Mouse (Mus musculus) CH12.LX (cell line): ENCODE data around the gene Chac2. TPM values are rescaled to one million over a fixed set of nuclear protein-coding genes. Genes with fewer than 3 reads are reported as not detected.

Experiments used
- DNase-seq: peaks from one replicate; pipeline ENCODE4 v3.0.0-alpha.2; 2013; ENCODE audit errors: extremely low read depth
- H3K27ac ChIP-seq: 2 replicates; pipeline ENCODE4 v1.5.1; 2012; ENCODE audit warnings: low read depth, mild to moderate bottlenecking, control low read depth, moderate library complexity; ENCODE audit not compliant: insufficient read depth
- H3K27me3 ChIP-seq: replicated peaks from 2 replicates; pipeline ENCODE3; 2012; ENCODE audit warnings: inconsistent platforms
- H3K36me3 ChIP-seq, 2 experiments: replicated peaks in 1 of 2; 2 replicates each; pipeline versions ENCODE3 to v1.6.1; 2012; ENCODE audit warnings: inconsistent platforms in 1 of 2, low read length in 1 of 2, mild to moderate bottlenecking in 1 of 2, mixed read lengths in 1 of 2, moderate library complexity in 1 of 2; ENCODE audit not compliant: control insufficient read depth in 1 of 2, insufficient read depth in 1 of 2
- H3K4me1 ChIP-seq, 2 experiments: 2 replicates each; pipeline ENCODE4 v1.6.1; 2012; ENCODE audit warnings: inconsistent platforms in 1 of 2, moderate library complexity in 1 of 2; ENCODE audit not compliant: insufficient read depth in 2 of 2, control insufficient read depth in 1 of 2
- H3K4me2 ChIP-seq: 2 replicates; pipeline ENCODE4 v1.6.1; 2012; ENCODE audit warnings: low read depth, mild to moderate bottlenecking, control low read depth; ENCODE audit not compliant: poor library complexity, insufficient read depth, severe bottlenecking
- H3K4me3 ChIP-seq, 3 experiments: fragments of 150-350 bp in 1 of 3; sonication (generic) in 1 of 3; replicated peaks in 1 of 3; 2 replicates each; pipeline versions ENCODE3 to v1.5.1; 2011 to 2012; ENCODE audit warnings: low read depth in 2 of 3, low read length in 2 of 3, mild to moderate bottlenecking in 2 of 3, moderate library complexity in 2 of 3, control low read depth in 1 of 3, improper control_type of control experiment in 1 of 3, inconsistent platforms in 1 of 3, mixed read lengths in 1 of 3; ENCODE audit not compliant: poor library complexity in 1 of 3
- H3K79me2 ChIP-seq: replicated peaks from 2 replicates; pipeline ENCODE4 v1.6.1; 2012; ENCODE audit warnings: mild to moderate bottlenecking, moderate library complexity; ENCODE audit not compliant: control insufficient read depth, poor library complexity, insufficient read depth, severe bottlenecking; ENCODE audit errors: extremely low read depth
- H3K9ac ChIP-seq: 2 replicates; pipeline ENCODE4 v1.6.1; 2012; ENCODE audit warnings: low read depth, mild to moderate bottlenecking, control low read depth, moderate library complexity; ENCODE audit not compliant: insufficient read depth
- H3K9me3 ChIP-seq: replicated peaks from 2 replicates; pipeline ENCODE3; 2012; ENCODE audit warnings: low read length, inconsistent platforms, mixed read lengths
- BHLHE40 ChIP-seq: IDR thresholded peaks from 2 replicates; pipeline ENCODE4 v1.6.1; 2011; ENCODE audit warnings: mild to moderate bottlenecking, low read depth, low read length, improper control_type of control experiment
- CHD1 ChIP-seq: IDR thresholded peaks from 2 replicates; pipeline ENCODE4 v1.6.1; 2012; ENCODE audit warnings: low read depth, low read length, improper control_type of control experiment, inconsistent platforms
- CHD2 ChIP-seq: IDR thresholded peaks from 2 replicates; pipeline ENCODE4 v1.6.1; 2011; ENCODE audit warnings: low read length, improper control_type of control experiment
- E2F4 ChIP-seq: IDR thresholded peaks from 2 replicates; pipeline ENCODE4 v1.6.1; 2011; ENCODE audit warnings: low read depth, low read length, improper control_type of control experiment; ENCODE audit not compliant: insufficient replicate concordance
- ELF1 ChIP-seq: IDR thresholded peaks from 2 replicates; pipeline ENCODE4 v1.6.1; 2014; ENCODE audit warnings: low read depth, mild to moderate bottlenecking, inconsistent platforms, low read length, improper control_type of control experiment
- ETS1 ChIP-seq: conservative IDR thresholded peaks from 2 replicates; pipeline ENCODE4 v1.6.1; 2012; ENCODE audit warnings: low read depth, mild to moderate bottlenecking, inconsistent platforms, low read length, improper control_type of control experiment, moderate library complexity
- GABPA ChIP-seq: IDR thresholded peaks from 2 replicates; pipeline ENCODE4 v1.6.1; 2012; ENCODE audit warnings: low read depth, low read length, improper control_type of control experiment, inconsistent platforms; ENCODE audit not compliant: insufficient replicate concordance
- JUN ChIP-seq: IDR thresholded peaks from 2 replicates; pipeline ENCODE4 v1.6.1; 2011; ENCODE audit warnings: low read depth, mild to moderate bottlenecking, low read length, improper control_type of control experiment, moderate library complexity; ENCODE audit not compliant: insufficient read depth
- JUND ChIP-seq: conservative IDR thresholded peaks from 2 replicates; pipeline ENCODE4 v1.6.1; 2011; ENCODE audit warnings: low read depth, low read length, improper control_type of control experiment
- KAT2A ChIP-seq: IDR thresholded peaks from 2 replicates; pipeline ENCODE4 v1.6.1; 2012; ENCODE audit warnings: low read length, improper control_type of control experiment, inconsistent platforms; ENCODE audit not compliant: insufficient replicate concordance
- MAFK ChIP-seq: IDR thresholded peaks from 2 replicates; pipeline ENCODE4 v1.6.1; 2011; ENCODE audit warnings: low read length, improper control_type of control experiment; ENCODE audit not compliant: insufficient replicate concordance
- MAZ ChIP-seq: IDR thresholded peaks from 2 replicates; pipeline ENCODE4 v1.6.1; 2012; ENCODE audit warnings: low read depth, mild to moderate bottlenecking, inconsistent platforms, low read length, improper control_type of control experiment, moderate library complexity
- MEF2A ChIP-seq: IDR thresholded peaks from 2 replicates; pipeline ENCODE4 v1.6.1; 2014; ENCODE audit warnings: low read depth, mild to moderate bottlenecking, inconsistent platforms, low read length, improper control_type of control experiment, borderline replicate concordance
- MXI1 ChIP-seq: IDR thresholded peaks from 2 replicates; pipeline ENCODE4 v1.6.1; 2011; ENCODE audit warnings: mild to moderate bottlenecking, low read depth, low read length, improper control_type of control experiment
- MYC ChIP-seq: IDR thresholded peaks from 2 replicates; pipeline ENCODE4 v1.6.1; 2011; ENCODE audit warnings: low read depth, mild to moderate bottlenecking, improper control_type of control experiment, low read length
- NELFE ChIP-seq: IDR thresholded peaks from 2 replicates; pipeline ENCODE4 v1.6.1; 2011; ENCODE audit warnings: low read depth, low read length, improper control_type of control experiment
- NRF1 ChIP-seq: IDR thresholded peaks from 2 replicates; pipeline ENCODE4 v1.6.1; 2014; ENCODE audit warnings: low read depth, mild to moderate bottlenecking, inconsistent platforms, low read length, improper control_type of control experiment, moderate library complexity
- POLR2A ChIP-seq: IDR thresholded peaks from 2 replicates; pipeline ENCODE4 v1.6.1; 2011; ENCODE audit warnings: low read depth, mild to moderate bottlenecking, improper control_type of control experiment, low read length
- POLR2AphosphoS2 ChIP-seq: IDR thresholded peaks from 2 replicates; pipeline ENCODE4 v1.6.1; 2011; ENCODE audit warnings: low read depth, low read length, improper control_type of control experiment
- RAD21 ChIP-seq: IDR thresholded peaks from 2 replicates; pipeline ENCODE4 v1.6.1; 2011; ENCODE audit warnings: low read depth, mild to moderate bottlenecking, low read length, improper control_type of control experiment, moderate library complexity
- dilution Hi-C: fragments of 300-500 bp; cut with MboI; formaldehyde crosslinking; loops from 2 replicates; pipeline ENCODE4 v1.14.3; 2020; ENCODE audit warnings: low sequenced_read_pairs; ENCODE audit not compliant: extremely low pct_unique_long_range_greater_than_20kb, extremely low pct_ligation_motif_present
- in situ Hi-C: fragments of 300-500 bp; cut with MboI; formaldehyde crosslinking; loops from 3 replicates; pipeline ENCODE4 v1.14.3; 2019; ENCODE audit warnings: low sequenced_read_pairs, low pct_ligation_motif_present, low pct_unique_long_range_greater_than_20kb, mixed read lengths
- polyA plus RNA-seq: library from polyadenylated mRNA; unstranded; fragments of >175 nt; gene quantifications from 2 replicates; pipeline ENCODE4 v1.2.1, GENCODE M21; 2012; ENCODE audit warnings: low read depth; ENCODE audit not compliant: insufficient read length
- total RNA-seq, 2 experiments: library from RNA; depleted of rRNA; stranded (reverse); fragments of 300-350 nt in 1 of 2; fragments of >200 nt in 1 of 2; gene quantifications; 2 replicates each; pipeline ENCODE4 v1.2.3; 2012 to 2014

The Chac2 gene
- total and polyA plus RNA-seq, 3 experiments, result 8.7 to 26.9 (median 9.2) TPM

DNA sequence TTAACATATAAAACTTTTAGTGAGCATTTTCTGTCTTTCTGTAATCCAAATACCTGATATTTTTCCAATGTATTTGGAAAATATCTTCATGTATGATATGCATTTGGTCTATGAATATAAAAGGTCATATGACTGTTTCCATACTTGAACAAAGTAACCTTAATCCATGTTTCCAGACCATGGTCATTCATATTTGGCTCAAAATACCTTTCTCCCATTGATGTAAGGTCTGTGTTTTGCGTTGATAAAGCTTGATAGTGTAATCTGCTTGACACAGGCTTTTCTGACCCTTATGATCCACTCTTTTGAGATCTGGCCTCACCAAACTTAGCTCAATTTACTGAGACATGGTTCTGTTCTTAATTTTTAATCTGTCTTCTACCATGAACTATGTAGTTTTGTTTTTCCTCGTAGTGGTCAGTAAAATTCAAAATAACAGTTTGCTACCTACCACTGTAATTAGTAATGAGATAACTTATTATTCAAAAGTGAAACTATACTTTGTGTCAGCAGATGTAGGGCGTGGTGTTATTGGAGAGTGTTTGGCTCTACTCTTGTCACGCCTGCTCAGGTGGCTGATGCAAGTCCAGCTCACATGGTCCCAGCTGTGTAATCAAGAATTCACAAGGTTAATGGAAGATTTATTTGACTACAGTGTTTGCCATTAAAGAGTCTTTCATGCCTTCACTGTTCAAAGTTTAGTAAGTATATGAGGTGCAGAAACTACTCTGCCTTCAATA, 15.2 kb upstream of the Chac2 start:
- no peak for DNase-seq
- H3K27me3 ChIP-seq, result no peaks in the 10 kb centered on the region
- no peak overlapping the region for H3K4me2 ChIP-seq
- no peak overlapping the region for H3K4me3 ChIP-seq
- H3K36me3 ChIP-seq, result peaks cover 3 to 19% of the 10 kb centered on the region in 2 experiments
- H3K4me1 ChIP-seq, result peaks cover 3 to 24% of the 10 kb centered on the region in 2 experiments; a peak in 3 of 4 replicates
- TF ChIP-seq BHLHE40, result no peak
- TF ChIP-seq E2F4, result no peak
- no peak for TF ChIP-seq CHD2
- no peak for TF ChIP-seq MEF2A
- TF ChIP-seq MXI1, result no peak
- TF ChIP-seq KAT2A, result no peak
- no peak for TF ChIP-seq JUN
- TF ChIP-seq MAZ, result no peak
- no peak for TF ChIP-seq CHD1
- TF ChIP-seq ETS1, result no peak
- TF ChIP-seq JUND, result no peak
- no peak for TF ChIP-seq POLR2AphosphoS2
- no peak for TF ChIP-seq NRF1
- TF ChIP-seq ELF1, result no peak
- TF ChIP-seq RAD21, result no peak
- no peak for TF ChIP-seq NELFE
- TF ChIP-seq POLR2A, result no peak
- TF ChIP-seq MAFK, result no peak
- no peak for TF ChIP-seq MYC
- TF ChIP-seq, all 38 proteins: peak for 0
- Histone ChIP-seq H3K9me3 (no peaks in the 10 kb centered on the region), H3K79me2 (no peaks in the 10 kb centered on the region; the same call in 1 of the 2 replicates), H3K27ac (no peak overlapping the region), H3K9ac (no peak overlapping the region)
- dilution Hi-C loops (no loop called here), in situ Hi-C loops (no loop called here)

DNA sequence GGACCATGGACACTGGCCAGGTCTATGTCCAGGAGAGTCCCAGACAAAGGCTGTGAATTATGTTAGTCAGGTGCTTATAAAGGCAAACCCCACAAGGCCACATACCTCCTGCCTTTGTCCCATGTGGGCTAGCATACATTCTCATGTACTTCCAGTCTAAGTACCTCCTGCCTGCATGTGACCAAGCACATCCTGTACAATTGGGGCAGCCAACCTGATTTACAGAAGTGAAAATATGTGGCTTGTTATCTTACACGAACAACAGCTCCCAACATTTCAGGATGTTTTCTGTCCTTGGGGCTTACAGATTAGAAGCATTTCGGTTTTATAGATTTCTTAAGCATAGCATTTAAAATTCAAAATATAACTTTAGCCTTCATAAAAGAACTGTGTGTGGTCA, 13.9 kb upstream of the Chac2 start:
- Histone ChIP-seq H3K27ac (no peak overlapping the region), H3K27me3 (no peaks in the 10 kb centered on the region), H3K9me3 (no peaks in the 10 kb centered on the region), H3K4me3 (no peak overlapping the region), H3K4me1 (peaks cover 3 to 24% of the 10 kb centered on the region in 2 experiments; a peak in 3 of 4 replicates), H3K36me3 (peaks cover 3 to 11% of the 10 kb centered on the region in 2 experiments), H3K4me2 (no peak overlapping the region), H3K79me2 (no peaks in the 10 kb centered on the region; the same call in 1 of the 2 replicates), H3K9ac (no peak overlapping the region)
- peak; percentile 31 for DNase-seq
- dilution Hi-C loops (no loop called here), in situ Hi-C loops (no loop called here)
- TF ChIP-seq GABPA (no peak), POLR2A (no peak), BHLHE40 (peak; percentile 36; the same call in 1 of the 2 replicates)
